Mouse (Mus musculus): ENCODE measurements at regions not wholly inside any gene's neighbourhood (a gene's known extent, or its start where the extent isn't known, plus 50 kb on each side); places are given as distances from the start of the nearest gene placed in this dataset.

- ATAC-seq (replicated peaks; ENCODE audit: low FRiP score, low TSS enrichment, low read depth) = no peak
- no peak overlapping the region for H3K4me3 ChIP-seq (ENCODE audit: low read depth, low read length)
- no peak for DNase-seq (ENCODE audit: low spot score)
- H3K27ac ChIP-seq (ENCODE audit: low read depth) = no peak overlapping the region
- H3K36me3 ChIP-seq (ENCODE audit: control insufficient read depth, insufficient read depth, low read length) = no peaks in the 10 kb centered on the region
- no peak overlapping the region for H3K9ac ChIP-seq (ENCODE audit: low read length)
- H3K27me3 ChIP-seq (replicated peaks; ENCODE audit: control insufficient read depth, insufficient read depth, low read length) = no peaks in the 10 kb centered on the region
- 71% methylated on average over 4 of the region's 4 CpGs for WGBS
- no peak overlapping the region for H3K4me2 ChIP-seq (ENCODE audit: low read length)
- no peaks in the 10 kb centered on the region for H3K9me3 ChIP-seq (ENCODE audit: control insufficient read depth, low read length)
- H3K4me1 ChIP-seq (replicated peaks; ENCODE audit: control insufficient read depth, insufficient read depth, low read length) = no peaks in the 10 kb centered on the region
Measured at GRCm38 (mm10) chr9:122437464-122437863, 86.1 kb downstream of the Abhd5 start.

DNA sequence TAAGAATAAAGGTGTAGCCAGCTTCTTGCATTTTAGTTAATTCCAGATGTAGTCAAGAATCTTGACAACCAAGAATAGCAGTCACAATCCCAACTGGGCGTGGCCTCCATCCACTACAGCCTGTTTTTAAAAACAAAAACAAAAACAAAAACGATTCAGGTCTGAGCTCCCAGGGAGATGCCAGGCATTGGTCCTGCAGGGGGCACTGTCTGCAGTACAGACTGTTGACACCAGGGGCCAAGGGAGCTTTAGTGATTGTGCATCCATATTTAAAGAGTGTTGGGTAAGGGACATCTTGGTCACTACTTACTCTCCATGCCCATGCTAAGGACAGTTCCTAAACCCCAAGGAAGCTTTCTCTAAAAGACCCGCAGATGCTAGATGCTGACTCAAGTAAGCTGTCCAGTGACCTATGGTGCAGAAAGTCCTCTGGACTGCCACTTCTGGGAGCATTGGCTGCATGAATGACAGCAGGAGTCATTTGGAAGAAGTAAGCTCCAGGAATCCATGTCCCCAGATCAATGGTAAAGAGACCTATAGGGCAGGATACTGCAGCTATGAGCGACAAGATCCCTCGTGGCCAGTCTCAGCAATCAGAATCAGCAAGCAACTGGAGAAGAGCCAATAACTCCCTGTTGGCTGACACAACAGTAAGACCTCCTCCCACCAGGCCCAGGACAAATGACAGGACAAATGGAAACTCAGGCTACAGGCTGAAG, 95.1 kb downstream of the Abhd5 start:
- Histone ChIP-seq H3K36me3 (ENCODE audit: control insufficient read depth, insufficient read depth, low read length) (no peaks in the 10 kb centered on the region), H3K4me1 (replicated peaks; ENCODE audit: control insufficient read depth, insufficient read depth, low read length) (no peaks in the 10 kb centered on the region), H3K27ac (ENCODE audit: low read depth) (no peak overlapping the region), H3K27me3 (replicated peaks; ENCODE audit: control insufficient read depth, insufficient read depth, low read length) (no peaks in the 10 kb centered on the region), H3K4me2 (ENCODE audit: low read length) (no peak overlapping the region), H3K9me3 (ENCODE audit: control insufficient read depth, low read length) (no peaks in the 10 kb centered on the region), H3K4me3 (ENCODE audit: low read depth, low read length) (no peak overlapping the region), H3K9ac (ENCODE audit: low read length) (no peak overlapping the region)
- WGBS = 70% methylated on average over 5 of the region's 5 CpGs
- DNase-seq (ENCODE audit: low spot score) (no peak), ATAC-seq (replicated peaks; ENCODE audit: low FRiP score, low TSS enrichment, low read depth) (no peak)

GRCm38 (mm10) chr9:122447568-122447967, 96.2 kb downstream of the Abhd5 start:
- Histone ChIP-seq H3K4me2 (ENCODE audit: low read length) (no peak overlapping the region), H3K27me3 (replicated peaks; ENCODE audit: control insufficient read depth, insufficient read depth, low read length) (no peaks in the 10 kb centered on the region), H3K4me1 (replicated peaks; ENCODE audit: control insufficient read depth, insufficient read depth, low read length) (no peaks in the 10 kb centered on the region), H3K4me3 (ENCODE audit: low read depth, low read length) (no peak overlapping the region), H3K36me3 (ENCODE audit: control insufficient read depth, insufficient read depth, low read length) (no peaks in the 10 kb centered on the region), H3K9me3 (ENCODE audit: control insufficient read depth, low read length) (no peaks in the 10 kb centered on the region), H3K9ac (ENCODE audit: low read length) (no peak overlapping the region), H3K27ac (ENCODE audit: low read depth) (no peak overlapping the region)
- no peak for ATAC-seq (replicated peaks; ENCODE audit: low FRiP score, low TSS enrichment, low read depth)
- no peak for DNase-seq (ENCODE audit: low spot score)
- 85% methylated on average over 7 of the region's 7 CpGs for WGBS

GRCm38 (mm10) chr9:122448342-122448741, 96.9 kb downstream of the Abhd5 start:
- Histone ChIP-seq H3K9me3 (ENCODE audit: control insufficient read depth, low read length) (no peaks in the 10 kb centered on the region), H3K9ac (ENCODE audit: low read length) (no peak overlapping the region), H3K4me3 (ENCODE audit: low read depth, low read length) (no peak overlapping the region), H3K4me1 (replicated peaks; ENCODE audit: control insufficient read depth, insufficient read depth, low read length) (no peaks in the 10 kb centered on the region), H3K27me3 (replicated peaks; ENCODE audit: control insufficient read depth, insufficient read depth, low read length) (no peaks in the 10 kb centered on the region), H3K27ac (ENCODE audit: low read depth) (no peak overlapping the region), H3K4me2 (ENCODE audit: low read length) (no peak overlapping the region), H3K36me3 (ENCODE audit: control insufficient read depth, insufficient read depth, low read length) (no peaks in the 10 kb centered on the region)
- DNase-seq (ENCODE audit: low spot score) = no peak
- 57% methylated on average over 4 of the region's 4 CpGs for WGBS
- ATAC-seq (replicated peaks; ENCODE audit: low FRiP score, low TSS enrichment, low read depth) = no peak

- H3K27me3 ChIP-seq (replicated peaks; ENCODE audit: control insufficient read depth, insufficient read depth, low read length) = no peaks in the 10 kb centered on the region
- H3K4me2 ChIP-seq (ENCODE audit: low read length) = no peak overlapping the region
- DNase-seq (ENCODE audit: low spot score) (no peak), ATAC-seq (replicated peaks; ENCODE audit: low FRiP score, low TSS enrichment, low read depth) (no peak)
- 81% methylated on average over 5 of the region's 5 CpGs for WGBS
- H3K27ac ChIP-seq (ENCODE audit: low read depth) = no peak overlapping the region
- H3K4me1 ChIP-seq (replicated peaks; ENCODE audit: control insufficient read depth, insufficient read depth, low read length) = no peaks in the 10 kb centered on the region
- H3K9me3 ChIP-seq (ENCODE audit: control insufficient read depth, low read length) = no peaks in the 10 kb centered on the region
- no peaks in the 10 kb centered on the region for H3K36me3 ChIP-seq (ENCODE audit: control insufficient read depth, insufficient read depth, low read length)
- no peak overlapping the region for H3K9ac ChIP-seq (ENCODE audit: low read length)
- H3K4me3 ChIP-seq (ENCODE audit: low read depth, low read length) = no peak overlapping the region
Measured at GRCm38 (mm10) chr9:122450524-122450923, 99.1 kb downstream of the Abhd5 start.

- no peak overlapping the region for H3K27ac ChIP-seq (ENCODE audit: low read depth)
- H3K9me3 ChIP-seq (ENCODE audit: control insufficient read depth, low read length) = no peaks in the 10 kb centered on the region
- 0 out of 2 replicates have a peak, but pooled peaks cover 2% of the 10 kb centered on the region for H3K4me1 ChIP-seq (replicated peaks; ENCODE audit: control insufficient read depth, insufficient read depth, low read length)
- no peaks in the 10 kb centered on the region for H3K36me3 ChIP-seq (ENCODE audit: control insufficient read depth, insufficient read depth, low read length)
- H3K4me2 ChIP-seq (ENCODE audit: low read length) = no peak overlapping the region
- ATAC-seq (replicated peaks; ENCODE audit: low FRiP score, low TSS enrichment, low read depth) (no peak), DNase-seq (ENCODE audit: low spot score) (no peak)
- H3K9ac ChIP-seq (ENCODE audit: low read length) = no peak overlapping the region
- no peaks in the 10 kb centered on the region for H3K27me3 ChIP-seq (replicated peaks; ENCODE audit: control insufficient read depth, insufficient read depth, low read length)
- no peak overlapping the region for H3K4me3 ChIP-seq (ENCODE audit: low read depth, low read length)
- WGBS = 68% methylated on average over 8 of the region's 8 CpGs
Measured at GRCm38 (mm10) chr9:122455301-122455700, 103.9 kb downstream of the Abhd5 start.

GRCm38 (mm10) chr9:122455779-122456178, 104.4 kb downstream of the Abhd5 start:
- WGBS = 81% methylated on average over 6 of the region's 6 CpGs
- H3K4me2 ChIP-seq (ENCODE audit: low read length) = no peak overlapping the region
- no peak overlapping the region for H3K9ac ChIP-seq (ENCODE audit: low read length)
- no peaks in the 10 kb centered on the region for H3K36me3 ChIP-seq (ENCODE audit: control insufficient read depth, insufficient read depth, low read length)
- H3K27me3 ChIP-seq (replicated peaks; ENCODE audit: control insufficient read depth, insufficient read depth, low read length) = no peaks in the 10 kb centered on the region
- H3K4me3 ChIP-seq (ENCODE audit: low read depth, low read length) = no peak overlapping the region
- ATAC-seq (replicated peaks; ENCODE audit: low FRiP score, low TSS enrichment, low read depth) (no peak), DNase-seq (ENCODE audit: low spot score) (no peak)
- 0 out of 2 replicates have a peak, but pooled peaks cover 2% of the 10 kb centered on the region for H3K4me1 ChIP-seq (replicated peaks; ENCODE audit: control insufficient read depth, insufficient read depth, low read length)
- no peak overlapping the region for H3K27ac ChIP-seq (ENCODE audit: low read depth)
- no peaks in the 10 kb centered on the region for H3K9me3 ChIP-seq (ENCODE audit: control insufficient read depth, low read length)

DNA sequence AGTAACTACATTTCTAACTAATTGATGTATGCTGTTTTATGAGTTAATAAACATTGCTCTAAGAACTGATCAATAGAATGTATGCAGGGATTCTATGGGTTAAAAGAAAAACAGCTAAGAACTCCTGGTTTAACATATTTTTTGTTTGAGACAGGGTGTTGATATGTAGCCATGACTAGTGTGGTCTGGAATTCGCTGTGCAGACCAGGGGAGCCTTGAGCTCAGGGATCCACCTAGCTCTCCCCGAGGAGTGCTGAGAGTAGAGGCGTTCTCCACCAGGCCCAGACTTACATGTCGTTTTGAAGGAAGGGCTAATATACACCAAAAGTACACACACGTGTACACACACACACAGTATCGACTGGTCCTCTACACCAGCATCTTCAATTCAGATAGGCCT, 108.1 kb downstream of the Abhd5 start:
- WGBS = 56% methylated on average over 6 of the region's 6 CpGs
- Histone ChIP-seq H3K4me3 (ENCODE audit: low read depth, low read length) (no peak overlapping the region), H3K9me3 (ENCODE audit: control insufficient read depth, low read length) (no peaks in the 10 kb centered on the region), H3K9ac (ENCODE audit: low read length) (no peak overlapping the region), H3K27me3 (replicated peaks; ENCODE audit: control insufficient read depth, insufficient read depth, low read length) (no peaks in the 10 kb centered on the region), H3K36me3 (ENCODE audit: control insufficient read depth, insufficient read depth, low read length) (no peaks in the 10 kb centered on the region), H3K4me2 (ENCODE audit: low read length) (no peak overlapping the region), H3K27ac (ENCODE audit: low read depth) (no peak overlapping the region), H3K4me1 (replicated peaks; ENCODE audit: control insufficient read depth, insufficient read depth, low read length) (0 out of 2 replicates have a peak, but pooled peaks cover 2% of the 10 kb centered on the region)
- no peak for ATAC-seq (replicated peaks; ENCODE audit: low FRiP score, low TSS enrichment, low read depth)
- no peak for DNase-seq (ENCODE audit: low spot score)

- 98% methylated on average over 2 of the region's 2 CpGs for WGBS
- Histone ChIP-seq H3K4me3 (ENCODE audit: low read depth, low read length) (no peak overlapping the region), H3K9ac (ENCODE audit: low read length) (no peak overlapping the region), H3K27ac (ENCODE audit: low read depth) (no peak overlapping the region), H3K27me3 (replicated peaks; ENCODE audit: control insufficient read depth, insufficient read depth, low read length) (no peaks in the 10 kb centered on the region), H3K36me3 (ENCODE audit: control insufficient read depth, insufficient read depth, low read length) (no peaks in the 10 kb centered on the region), H3K4me2 (ENCODE audit: low read length) (no peak overlapping the region), H3K4me1 (replicated peaks; ENCODE audit: control insufficient read depth, insufficient read depth, low read length) (no peaks in the 10 kb centered on the region), H3K9me3 (ENCODE audit: control insufficient read depth, low read length) (no peaks in the 10 kb centered on the region)
- DNase-seq (ENCODE audit: low spot score) (no peak), ATAC-seq (replicated peaks; ENCODE audit: low FRiP score, low TSS enrichment, low read depth) (no peak)
Measured at GRCm38 (mm10) chr9:122471539-122471938, 120.1 kb downstream of the Abhd5 start.

Data from intestine, embryonic 14.5 days (tissue).